Mouse (Mus musculus) C2C12 (cell line): ENCODE measurements at regions not wholly inside any gene's neighbourhood (a gene's known extent, or its start where the extent isn't known, plus 50 kb on each side); places are given as distances from the start of the nearest gene placed in this dataset.

ENCODE experiments used
- H3K27me3 ChIP-seq: one replicate; pipeline ENCODE4 v1.6.1; 2011; ENCODE audit not compliant: control insufficient read depth, insufficient read depth, insufficient read length
- H3K36me3 ChIP-seq: one replicate; pipeline ENCODE4 v1.6.1; 2011; ENCODE audit not compliant: control insufficient read depth, insufficient read depth
- H3K4me3 ChIP-seq: one replicate; pipeline ENCODE4 v1.5.1; 2011; ENCODE audit warnings: mild to moderate bottlenecking, control low read depth; ENCODE audit not compliant: poor library complexity, insufficient read depth, severe bottlenecking
- H3K79me2 ChIP-seq: one replicate; pipeline ENCODE4 v1.6.1; 2011; ENCODE audit not compliant: control insufficient read depth, insufficient read depth
- H3K79me3 ChIP-seq: one replicate; pipeline ENCODE4 v1.6.1; 2011; ENCODE audit warnings: low read depth, control low read depth
- H3ac ChIP-seq: one replicate; pipeline ENCODE3; 2011; ENCODE audit warnings: low read depth; ENCODE audit not compliant: control insufficient read depth, insufficient read length
- CEBPB ChIP-seq: IDR thresholded peaks from one replicate; pipeline ENCODE4 v1.6.1; 2011; ENCODE audit warnings: low read depth, mild to moderate bottlenecking, control low read depth, moderate library complexity
- CTCF ChIP-seq: IDR thresholded peaks from one replicate; pipeline ENCODE4 v1.5.1; 2011; ENCODE audit not compliant: control insufficient read depth, insufficient read depth, insufficient read length
- FOSL1 ChIP-seq: IDR thresholded peaks from one replicate; pipeline ENCODE4 v1.8.0; 2011; ENCODE audit warnings: mild to moderate bottlenecking, low read length; ENCODE audit not compliant: poor library complexity, insufficient read depth, severe bottlenecking
- MAX ChIP-seq: IDR thresholded peaks from one replicate; pipeline ENCODE4 v1.6.1; 2011; ENCODE audit warnings: mild to moderate bottlenecking, control low read depth
- MYOD1 ChIP-seq: IDR thresholded peaks from one replicate; pipeline ENCODE4 v1.6.1; 2011; ENCODE audit warnings: low read depth; ENCODE audit not compliant: control insufficient read depth, insufficient read length
- MYOG ChIP-seq: IDR thresholded peaks from one replicate; pipeline ENCODE4 v1.6.1; 2011; ENCODE audit not compliant: control insufficient read depth, insufficient read length; ENCODE audit errors: extremely low read depth
- USF1 ChIP-seq: IDR thresholded peaks from one replicate; pipeline ENCODE4 v1.6.1; 2011; ENCODE audit warnings: low read depth, mild to moderate bottlenecking, control low read depth, moderate library complexity

DNA sequence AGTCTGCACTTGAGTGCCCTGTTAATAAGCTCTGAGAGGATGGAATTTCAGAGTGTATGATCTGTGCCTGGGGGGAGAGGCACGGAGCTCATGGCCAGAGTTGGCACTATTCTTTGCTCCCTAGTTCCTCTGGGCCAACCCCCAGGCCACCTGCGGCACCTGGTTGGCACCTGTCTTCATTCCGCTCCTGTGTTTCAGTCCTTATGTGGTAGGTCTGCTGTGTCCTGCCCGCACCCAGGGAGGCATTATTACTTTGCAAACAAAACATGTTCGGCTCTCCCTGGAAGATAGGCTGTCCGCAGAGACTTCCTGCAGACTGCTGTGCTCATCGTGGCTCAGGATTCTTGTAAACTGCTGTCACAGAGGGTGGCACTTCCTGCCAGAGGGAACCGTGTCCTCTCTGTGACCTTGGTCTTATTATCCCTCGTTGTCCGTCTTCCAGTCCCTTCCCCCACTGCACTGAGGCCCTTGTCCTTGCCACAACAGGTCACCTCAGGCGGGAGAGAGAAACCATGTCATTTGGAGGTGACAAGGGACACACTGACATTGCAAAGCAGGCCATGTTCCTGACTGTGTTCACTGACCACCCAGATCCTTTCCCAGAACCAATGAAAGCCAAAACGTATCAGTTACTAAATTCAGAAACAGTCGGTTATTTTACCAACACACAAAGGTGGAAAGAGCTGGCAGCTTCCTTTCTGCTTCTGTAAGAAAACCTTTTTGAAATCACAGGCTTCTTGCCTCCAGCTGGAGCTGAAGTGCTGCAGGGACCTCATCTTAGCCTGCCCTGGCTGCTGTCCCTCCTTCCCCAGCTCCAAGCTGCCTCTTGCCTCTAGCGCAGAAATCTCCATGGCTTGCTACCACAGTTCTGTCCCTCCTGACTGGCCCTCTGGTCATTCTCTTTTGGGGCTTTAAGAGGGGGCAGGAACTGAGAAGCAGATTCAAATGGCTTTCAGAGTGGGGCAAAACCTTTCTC lies 777.0 kb upstream of the Car8 start:
- Histone ChIP-seq H3ac (no peak overlapping the region), H3K79me2 (no peaks in the 10 kb centered on the region), H3K27me3 (no peaks in the 10 kb centered on the region), H3K36me3 (no peaks in the 10 kb centered on the region), H3K4me3 (no peak overlapping the region), H3K79me3 (no peaks in the 10 kb centered on the region)
- no peak for TF ChIP-seq MYOD1
- no peak for TF ChIP-seq CTCF
- no peak for TF ChIP-seq MAX
- TF ChIP-seq FOSL1 = no peak
- TF ChIP-seq USF1 = no peak
- TF ChIP-seq CEBPB = no peak
- TF ChIP-seq MYOG = no peak

DNA sequence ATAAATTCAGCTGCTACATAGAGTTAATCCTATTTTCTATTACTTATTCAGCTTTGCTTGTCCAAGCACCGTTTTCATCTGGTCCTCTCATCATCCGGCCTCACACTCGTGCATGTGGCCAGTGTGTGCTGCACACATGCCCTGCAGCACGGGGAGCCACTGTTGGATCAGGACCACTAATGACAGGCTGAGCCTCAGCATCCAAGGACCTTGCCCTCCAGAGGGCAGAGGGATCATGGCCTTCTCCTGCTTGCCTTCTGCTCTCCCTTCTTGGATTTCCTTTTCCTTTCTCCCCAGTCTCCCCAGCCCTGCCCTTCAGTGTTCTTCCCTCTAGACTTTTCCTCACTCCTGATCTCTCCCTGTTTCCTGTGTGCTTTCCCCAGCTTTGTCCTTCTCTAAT lies 776.1 kb upstream of the Car8 start:
- H3K4me3 ChIP-seq = no peak overlapping the region
- no peaks in the 10 kb centered on the region for H3K27me3 ChIP-seq
- TF ChIP-seq FOSL1 (no peak), USF1 (no peak), MYOG (no peak), MAX (no peak)

GRCm38 (mm10) chr4:9012787-9013186 lies 773.9 kb upstream of the Car8 start:
- H3K4me3 ChIP-seq = no peak overlapping the region
- H3K79me3 ChIP-seq = no peaks in the 10 kb centered on the region
- no peaks in the 10 kb centered on the region for H3K36me3 ChIP-seq
- no peak overlapping the region for H3ac ChIP-seq
- no peak for TF ChIP-seq MYOG
- no peak for TF ChIP-seq CEBPB
- TF ChIP-seq USF1 = no peak
- TF ChIP-seq FOSL1 = no peak
- no peak for TF ChIP-seq MYOD1
- no peak for TF ChIP-seq MAX
- no peak for TF ChIP-seq CTCF
- no peaks in the 10 kb centered on the region for H3K79me2 ChIP-seq
- no peaks in the 10 kb centered on the region for H3K27me3 ChIP-seq

More for the DNA sequence above, 776.1 kb upstream of the Car8 start:
- Histone ChIP-seq H3K79me3 (no peaks in the 10 kb centered on the region), H3K79me2 (no peaks in the 10 kb centered on the region), H3ac (no peak overlapping the region), H3K36me3 (no peaks in the 10 kb centered on the region)

GRCm38 (mm10) chr4:9011952-9012351 lies 773.1 kb upstream of the Car8 start:
- no peak overlapping the region for H3ac ChIP-seq
- no peaks in the 10 kb centered on the region for H3K36me3 ChIP-seq
- no peaks in the 10 kb centered on the region for H3K79me2 ChIP-seq
- H3K4me3 ChIP-seq = no peak overlapping the region
- no peak for TF ChIP-seq MYOG
- TF ChIP-seq USF1 = no peak
- TF ChIP-seq CTCF = no peak
- TF ChIP-seq MYOD1 = no peak
- no peak for TF ChIP-seq FOSL1
- TF ChIP-seq MAX = no peak
- no peak for TF ChIP-seq CEBPB
- no peaks in the 10 kb centered on the region for H3K27me3 ChIP-seq
- H3K79me3 ChIP-seq = no peaks in the 10 kb centered on the region

DNA sequence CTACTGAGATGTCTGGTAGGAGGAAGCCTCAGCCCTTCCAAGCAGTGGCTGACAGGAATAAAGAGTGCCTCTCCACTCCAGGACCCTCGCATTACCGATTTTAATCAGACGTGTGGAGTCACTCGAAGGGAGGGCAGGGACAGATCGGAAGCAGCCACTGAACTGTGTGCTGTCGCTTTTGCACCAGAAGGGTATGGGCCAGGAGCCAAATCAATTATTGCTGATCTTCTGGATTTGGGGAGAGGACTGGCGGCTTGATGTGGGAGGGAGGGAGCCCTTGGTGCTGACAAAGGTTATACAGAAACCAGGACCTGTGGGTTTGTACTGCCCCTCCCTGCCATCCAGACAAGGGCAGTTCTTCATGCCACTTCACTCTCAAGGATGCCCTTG lies 772.3 kb upstream of the Car8 start:
- H3K79me2 ChIP-seq = no peaks in the 10 kb centered on the region
- TF ChIP-seq CEBPB (no peak), FOSL1 (no peak), USF1 (no peak)
- no peak overlapping the region for H3K4me3 ChIP-seq
- no peak overlapping the region for H3ac ChIP-seq
- no peaks in the 10 kb centered on the region for H3K79me3 ChIP-seq
- H3K27me3 ChIP-seq = no peaks in the 10 kb centered on the region
- no peaks in the 10 kb centered on the region for H3K36me3 ChIP-seq
